ENCODE assay signal across 1 mouse cellular context in genomic region chr4:116133126-116133525, GRCm38 (mm10).
TF ChIP-seq lines count a peak whose summit lies in the region.

No protein-coding gene starts in this region.

TF ChIP-seq in MEL, 35 proteins besides CTCF, POLR2A, EP300 and RAD21:
- no peak for TF ChIP-seq TAL1 (IDR thresholded peaks at IDR 0.05; ENCODE audit: low read length)
- TF ChIP-seq USF2 (IDR thresholded peaks at IDR 0.05; ENCODE audit: borderline replicate concordance in 1 of 2, insufficient read depth in 1 of 2, low read depth in 1 of 2, low read length in 2 of 2): no peak
- TF ChIP-seq USF1 (IDR thresholded peaks at IDR 0.05; ENCODE audit: low read depth, low read length): no peak
- TF ChIP-seq ZNF384 (IDR thresholded peaks at IDR 0.05; ENCODE audit: low read depth, low read length): no peak
- TF ChIP-seq BHLHE40 (IDR thresholded peaks at IDR 0.05; ENCODE audit: borderline replicate concordance, low read depth, low read length): no peak
- TF ChIP-seq ZKSCAN1 (IDR thresholded peaks at IDR 0.05; ENCODE audit: low read depth, low read length): no peak
- no peak for TF ChIP-seq SIN3A (IDR thresholded peaks at IDR 0.05; ENCODE audit: low read length)
- no peak for TF ChIP-seq POLR2AphosphoS2 (IDR thresholded peaks at IDR 0.05; ENCODE audit: low read length)
